Mouse (Mus musculus) kidney, postnatal 0 days (tissue): Measurements from ENCODE around the gene Rgr. TPM values are rescaled to one million over a fixed set of nuclear protein-coding genes. Genes with fewer than 3 reads are reported as not detected.
A peak's percentile ranks its signal among the peaks of the same experiment; 100 is the strongest.

Source experiments
- ATAC-seq: fragments of 200-750 bp; cut with Nextera tagmentation; replicated peaks from 2 replicates; pipeline ENCODE4 v1.8.0; 2017; ENCODE audit warnings: low read depth, moderate number of reproducible peaks, moderate TSS enrichment, moderate library complexity; ENCODE audit not compliant: low FRiP score
- DNase-seq: peaks from one replicate; pipeline ENCODE4 v3.0.0-alpha.2; 2016; ENCODE audit warnings: low spot score
- H3K27ac ChIP-seq: fragments of 300-500 bp; sonication (generic); 2 replicates; pipeline ENCODE4 v1.5.1; 2014; ENCODE audit warnings: mild to moderate bottlenecking
- H3K27me3 ChIP-seq: fragments of 300-500 bp; sonication (generic); 2 replicates; pipeline ENCODE4 v1.6.1; 2014; ENCODE audit warnings: low read length, mixed read lengths; ENCODE audit not compliant: insufficient read depth
- H3K36me3 ChIP-seq: fragments of 300-500 bp; sonication (generic); 2 replicates; pipeline ENCODE4 v1.6.1; 2014; ENCODE audit warnings: low read length, mixed read lengths; ENCODE audit not compliant: insufficient read depth
- H3K4me1 ChIP-seq: fragments of 300-500 bp; sonication (generic); replicated peaks from 2 replicates; pipeline ENCODE4 v1.6.1; 2014; ENCODE audit warnings: antibody characterized with exemption, low read length, mixed read lengths; ENCODE audit not compliant: insufficient read depth
- H3K4me2 ChIP-seq: fragments of 300-500 bp; sonication (generic); 2 replicates; pipeline ENCODE4 v1.6.1; 2014; ENCODE audit warnings: mild to moderate bottlenecking, low read length, moderate library complexity, mixed read lengths
- H3K4me3 ChIP-seq: fragments of 300-500 bp; sonication (generic); replicated peaks from 2 replicates; pipeline ENCODE4 v1.5.1; 2014; ENCODE audit warnings: low read depth, low read length
- H3K9ac ChIP-seq: fragments of 300-500 bp; sonication (generic); 2 replicates; pipeline ENCODE4 v1.6.1; 2014; ENCODE audit warnings: low read depth, low read length
- H3K9me3 ChIP-seq: fragments of 300-500 bp; sonication (generic); replicated peaks from 2 replicates; pipeline ENCODE4 v1.6.1; 2016; ENCODE audit warnings: low read length, inconsistent platforms, mixed read lengths
- CTCF ChIP-seq: IDR thresholded peaks from 2 replicates; pipeline ENCODE4 v1.5.1; 2016; ENCODE audit warnings: antibody characterized with exemption, low read depth, mild to moderate bottlenecking, moderate library complexity
- WGBS: fragments of 180-500 bp; shearing (Covaris S2); extraction: QIAGEN DNeasy Blood & Tissue Kit; methylation state at CpG from one replicate; pipeline ENCODE4 v1.1.7; 2014; 5-methylcytosine and 5-hydroxymethylcytosine counted together
- polyA plus RNA-seq: library from polyadenylated mRNA; unstranded; fragments of >200 nt; fragmentation: Nextera tagmentation; extraction: Ambion mirVana; gene quantifications from 2 replicates; pipeline ENCODE4 v1.2.1, GENCODE M21; 2015

The Rgr gene
- not detected in 2 replicates for polyA plus RNA-seq

GRCm38 (mm10) chr14:37048914-37049410 is at the start of gene Rgr:
TSS of gene Rgr (minus strand) at chr14:37048964.
- no peak for DNase-seq
- H3K9me3 ChIP-seq, result no peaks in the 10 kb centered on the region
- no peak within 1 kb of the TSS for H3K4me3 ChIP-seq
- H3K36me3 ChIP-seq, result no peaks in the 10 kb centered on the region
- TF ChIP-seq CTCF, result no peak
- no peak within 1 kb of the TSS for H3K4me2 ChIP-seq
- no peak for ATAC-seq
- no peaks in the 10 kb centered on the region for H3K27me3 ChIP-seq
- 60% methylated on average over 1 of the region's 1 CpGs for WGBS
- H3K27ac ChIP-seq, result no peak within 1 kb of the TSS
- no peaks in the 10 kb centered on the region for H3K4me1 ChIP-seq
- no peak within 1 kb of the TSS for H3K9ac ChIP-seq

- H3K4me1 ChIP-seq, result no peaks in the 10 kb centered on the region; the same call in 1 of the 2 replicates
- H3K9me3 ChIP-seq, result no peaks in the 10 kb centered on the region
- no peaks in the 10 kb centered on the region for H3K36me3 ChIP-seq
- H3K27ac ChIP-seq, result no peak within 1 kb of the TSS
- ATAC-seq (peak; percentile 86), DNase-seq (peak; percentile 68)
- H3K27me3 ChIP-seq, result 0 out of 2 replicates have a peak, but pooled peaks cover 9% of the 10 kb centered on the region
- peak within 1 kb of the TSS; percentile 56 for H3K4me2 ChIP-seq
- under 1% methylated on average over 30 of the region's 30 CpGs for WGBS
- no peak within 1 kb of the TSS for H3K9ac ChIP-seq
- no peak for TF ChIP-seq CTCF
- peak within 1 kb of the TSS; percentile 14 for H3K4me3 ChIP-seq
Observed at GRCm38 (mm10) chr14:37097956-37098530, 49.3 kb upstream of the Rgr start, which contains the start of gene Cdhr1. TSS of gene Cdhr1 (minus strand) at chr14:37098347.

GRCm38 (mm10) chr14:37095556-37095955 is 46.8 kb upstream of the Rgr start:
- H3K9ac ChIP-seq, result no peak overlapping the region
- H3K27me3 ChIP-seq, result 0 out of 2 replicates have a peak, but pooled peaks cover 9% of the 10 kb centered on the region
- ATAC-seq (no peak), DNase-seq (no peak)
- no peaks in the 10 kb centered on the region for H3K9me3 ChIP-seq
- H3K27ac ChIP-seq, result no peak overlapping the region
- WGBS, result 82% methylated on average over 4 of the region's 4 CpGs
- no peak overlapping the region for H3K4me2 ChIP-seq
- no peak overlapping the region for H3K4me3 ChIP-seq
- H3K36me3 ChIP-seq, result no peaks in the 10 kb centered on the region
- no peak for TF ChIP-seq CTCF
- no peaks in the 10 kb centered on the region; the same call in 1 of the 2 replicates for H3K4me1 ChIP-seq

GRCm38 (mm10) chr14:37094436-37094835 is 45.7 kb upstream of the Rgr start:
- H3K9me3 ChIP-seq, result no peaks in the 10 kb centered on the region
- 44% methylated on average over 6 of the region's 6 CpGs for WGBS
- H3K36me3 ChIP-seq, result no peaks in the 10 kb centered on the region
- no peak for TF ChIP-seq CTCF
- ATAC-seq (0 out of 2 replicates have a peak, but pooled peaks have one; percentile 21), DNase-seq (no peak)
- no peaks in the 10 kb centered on the region; the same call in 1 of the 2 replicates for H3K4me1 ChIP-seq
- no peak overlapping the region for H3K27ac ChIP-seq
- no peak overlapping the region for H3K9ac ChIP-seq
- no peak overlapping the region for H3K4me2 ChIP-seq
- no peak overlapping the region for H3K4me3 ChIP-seq
- 0 out of 2 replicates have a peak, but pooled peaks cover 9% of the 10 kb centered on the region for H3K27me3 ChIP-seq

GRCm38 (mm10) chr14:37083755-37084154 is 35.0 kb upstream of the Rgr start:
- TF ChIP-seq CTCF, result no peak
- WGBS, result 14% methylated on average over 4 of the region's 4 CpGs
- no peak overlapping the region for H3K9ac ChIP-seq
- no peak for ATAC-seq
- no peaks in the 10 kb centered on the region for H3K4me1 ChIP-seq
- no peaks in the 10 kb centered on the region for H3K9me3 ChIP-seq
- H3K27me3 ChIP-seq, result no peaks in the 10 kb centered on the region
- H3K36me3 ChIP-seq, result no peaks in the 10 kb centered on the region
- DNase-seq, result peak; percentile 29
- H3K4me3 ChIP-seq, result no peak overlapping the region
- H3K4me2 ChIP-seq, result no peak overlapping the region
- H3K27ac ChIP-seq, result no peak overlapping the region

- Histone ChIP-seq H3K9ac (no peak overlapping the region), H3K9me3 (no peaks in the 10 kb centered on the region), H3K27ac (no peak overlapping the region), H3K27me3 (no peaks in the 10 kb centered on the region), H3K36me3 (no peaks in the 10 kb centered on the region), H3K4me1 (no peaks in the 10 kb centered on the region), H3K4me3 (no peak overlapping the region), H3K4me2 (no peak overlapping the region)
- DNase-seq (no peak), ATAC-seq (no peak)
- no peak for TF ChIP-seq CTCF
- 82% methylated on average over 1 of the region's 1 CpGs for WGBS
Observed at GRCm38 (mm10) chr14:37080724-37081123, 32.0 kb upstream of the Rgr start.
